Mouse (Mus musculus) midbrain, embryonic 14.5 days (tissue): ENCODE data around the gene Trpm1. TPM values are rescaled to one million over a fixed set of nuclear protein-coding genes. Genes with fewer than 3 reads are reported as not detected.

Experiments
- ATAC-seq: fragments of 200-750 bp; cut with Nextera tagmentation; 2 replicates; pipeline ENCODE4 v1.8.0; 2017; ENCODE audit warnings: moderate number of reproducible peaks, moderate library complexity; ENCODE audit not compliant: low FRiP score, low TSS enrichment
- DNase-seq: peaks from one replicate; pipeline ENCODE4 v3.0.0-alpha.2; 2015
- H3K27ac ChIP-seq: fragments of 300-500 bp; sonication (generic); replicated peaks from 2 replicates; pipeline ENCODE4 v1.5.1; 2014; ENCODE audit warnings: mild to moderate bottlenecking, low read depth, low read length, moderate library complexity
- H3K27me3 ChIP-seq: fragments of 300-500 bp; sonication (generic); 2 replicates; pipeline ENCODE4 v1.6.1; 2014; ENCODE audit warnings: low read length, control low read depth, mixed read lengths; ENCODE audit not compliant: control insufficient read depth, insufficient read depth
- H3K36me3 ChIP-seq: fragments of 300-500 bp; sonication (generic); 2 replicates; pipeline ENCODE4 v1.6.1; 2014; ENCODE audit warnings: low read length, control low read depth; ENCODE audit not compliant: control insufficient read depth, insufficient read depth
- H3K4me1 ChIP-seq: fragments of 300-500 bp; sonication (generic); 2 replicates; pipeline ENCODE4 v1.6.1; 2014; ENCODE audit warnings: mild to moderate bottlenecking, antibody characterized with exemption, low read length, control low read depth; ENCODE audit not compliant: control insufficient read depth, insufficient read depth
- H3K4me2 ChIP-seq: fragments of 300-500 bp; sonication (generic); 2 replicates; pipeline ENCODE4 v1.6.1; 2014; ENCODE audit warnings: mild to moderate bottlenecking, low read length, moderate library complexity
- H3K4me3 ChIP-seq: fragments of 300-500 bp; sonication (generic); replicated peaks from 2 replicates; pipeline ENCODE4 v1.5.1; 2014; ENCODE audit warnings: low read depth, low read length
- H3K9ac ChIP-seq: fragments of 300-500 bp; sonication (generic); replicated peaks from 2 replicates; pipeline ENCODE4 v1.6.1; 2014; ENCODE audit warnings: mild to moderate bottlenecking, low read length, moderate library complexity
- H3K9me3 ChIP-seq: fragments of 300-500 bp; sonication (generic); 2 replicates; pipeline ENCODE4 v1.6.1; 2016; ENCODE audit warnings: low read length, control low read depth, mixed read lengths; ENCODE audit not compliant: control insufficient read depth
- WGBS: fragments of 180-500 bp; shearing (Covaris S2); extraction: QIAGEN DNeasy Blood & Tissue Kit; methylation state at CpG from one replicate; pipeline ENCODE4 v1.1.7; 2014; 5-methylcytosine and 5-hydroxymethylcytosine counted together
- polyA plus RNA-seq: library from polyadenylated mRNA; unstranded; fragments of >200 nt; fragmentation: Nextera tagmentation; extraction: Ambion mirVana; gene quantifications from 2 replicates; pipeline ENCODE4 v1.2.1, GENCODE M21; 2014

Gene Trpm1
- polyA plus RNA-seq, 1 experiment from 2014 or later = 0.93 TPM

DNA sequence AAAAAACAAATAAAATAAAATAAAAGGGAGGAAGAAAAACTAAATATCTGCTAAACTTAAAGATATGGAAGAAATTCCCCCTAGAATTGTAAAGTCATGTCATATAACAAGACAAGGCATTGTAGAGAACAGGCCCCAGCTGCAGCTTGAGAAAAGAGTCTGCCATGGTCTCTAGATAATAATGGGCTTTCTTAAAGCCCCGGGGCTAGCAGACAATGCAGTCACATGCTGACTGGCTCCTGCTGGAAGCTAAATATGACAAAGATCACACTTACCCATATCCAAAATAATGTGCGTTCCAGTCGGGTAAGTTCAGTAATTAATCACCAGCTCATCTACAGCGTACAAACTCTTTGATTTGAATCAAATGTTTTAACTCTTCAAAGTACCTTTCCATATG, 93.1 kb downstream of the Trpm1 start:
- ATAC-seq = no peak
- Histone ChIP-seq H3K9ac (no peak overlapping the region), H3K9me3 (no peaks in the 10 kb centered on the region), H3K4me1 (no peaks in the 10 kb centered on the region), H3K36me3 (no peaks in the 10 kb centered on the region), H3K4me2 (no peak overlapping the region), H3K27ac (no peak overlapping the region), H3K27me3 (no peaks in the 10 kb centered on the region), H3K4me3 (no peak overlapping the region)
- WGBS = 29% methylated on average over 4 of the region's 4 CpGs
- peak; percentile 29 for DNase-seq

GRCm38 (mm10) chr7:64248352-64248751, 94.7 kb downstream of the Trpm1 start:
- H3K4me1 ChIP-seq = no peaks in the 10 kb centered on the region
- DNase-seq (no peak), ATAC-seq (no peak)
- H3K36me3 ChIP-seq = no peaks in the 10 kb centered on the region
- H3K9me3 ChIP-seq = no peaks in the 10 kb centered on the region
- no peaks in the 10 kb centered on the region for H3K27me3 ChIP-seq
- no peak overlapping the region for H3K4me2 ChIP-seq
- no peak overlapping the region for H3K4me3 ChIP-seq
- no peak overlapping the region for H3K27ac ChIP-seq
- 95% methylated on average over 1 of the region's 1 CpGs for WGBS
- no peak overlapping the region for H3K9ac ChIP-seq

DNA sequence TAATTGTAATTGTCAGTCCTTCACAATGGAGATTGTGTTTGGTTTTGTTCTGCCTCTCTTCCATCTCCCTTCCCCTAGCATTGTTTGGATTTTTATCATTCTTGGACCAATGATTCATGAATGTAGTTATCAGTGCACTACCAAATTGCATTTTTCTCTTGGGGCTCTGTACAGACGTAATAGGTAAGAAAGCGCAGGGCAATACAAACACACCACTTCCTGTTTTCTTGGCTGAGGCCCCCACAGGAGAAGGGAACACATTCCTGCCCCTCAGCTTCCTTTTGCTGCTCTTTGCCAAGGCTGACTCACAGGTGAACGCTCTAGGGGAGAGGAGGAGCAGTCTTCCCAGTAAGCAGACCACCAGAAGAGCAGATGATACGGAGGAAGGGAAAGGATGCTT, 96.1 kb downstream of the Trpm1 start:
- Histone ChIP-seq H3K4me1 (no peaks in the 10 kb centered on the region), H3K27ac (no peak overlapping the region), H3K4me3 (no peak overlapping the region), H3K4me2 (no peak overlapping the region), H3K9me3 (no peaks in the 10 kb centered on the region), H3K9ac (no peak overlapping the region), H3K27me3 (no peaks in the 10 kb centered on the region), H3K36me3 (no peaks in the 10 kb centered on the region)
- DNase-seq (no peak), ATAC-seq (no peak)
- WGBS = 92% methylated on average over 4 of the region's 4 CpGs

DNA sequence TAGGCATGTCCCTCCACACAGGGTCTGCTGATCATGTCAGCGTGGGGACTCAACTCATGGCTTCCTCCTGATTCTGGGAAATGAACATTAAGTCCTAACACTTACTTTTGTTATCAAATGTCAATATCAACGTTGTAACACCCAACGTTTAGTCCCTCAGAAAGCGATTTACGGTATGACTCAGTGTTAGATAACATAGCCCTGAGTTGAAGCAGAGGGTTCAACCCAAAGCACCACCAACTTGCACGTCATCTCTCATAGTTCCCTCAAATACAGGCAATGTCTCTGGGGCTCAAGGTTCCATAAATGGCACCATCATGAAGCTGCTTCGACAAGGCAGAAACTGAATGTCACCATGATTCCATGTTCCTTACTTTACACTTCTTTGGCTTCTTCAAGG, 96.8 kb downstream of the Trpm1 start:
- Histone ChIP-seq H3K27ac (no peak overlapping the region), H3K4me3 (no peak overlapping the region), H3K9ac (no peak overlapping the region), H3K9me3 (no peaks in the 10 kb centered on the region), H3K36me3 (no peaks in the 10 kb centered on the region), H3K4me2 (no peak overlapping the region), H3K27me3 (no peaks in the 10 kb centered on the region), H3K4me1 (no peaks in the 10 kb centered on the region)
- DNase-seq = no peak
- ATAC-seq = no peak
- WGBS = 89% methylated on average over 7 of the region's 7 CpGs

GRCm38 (mm10) chr7:64253736-64254135, 100.1 kb downstream of the Trpm1 start:
- Histone ChIP-seq H3K4me3 (no peak overlapping the region), H3K36me3 (no peaks in the 10 kb centered on the region), H3K27ac (no peak overlapping the region), H3K4me1 (no peaks in the 10 kb centered on the region), H3K4me2 (no peak overlapping the region), H3K27me3 (no peaks in the 10 kb centered on the region), H3K9ac (no peak overlapping the region), H3K9me3 (no peaks in the 10 kb centered on the region)
- no peak for ATAC-seq
- no peak for DNase-seq
- 98% methylated on average over 3 of the region's 3 CpGs for whole genome bisulfite sequencing

DNA sequence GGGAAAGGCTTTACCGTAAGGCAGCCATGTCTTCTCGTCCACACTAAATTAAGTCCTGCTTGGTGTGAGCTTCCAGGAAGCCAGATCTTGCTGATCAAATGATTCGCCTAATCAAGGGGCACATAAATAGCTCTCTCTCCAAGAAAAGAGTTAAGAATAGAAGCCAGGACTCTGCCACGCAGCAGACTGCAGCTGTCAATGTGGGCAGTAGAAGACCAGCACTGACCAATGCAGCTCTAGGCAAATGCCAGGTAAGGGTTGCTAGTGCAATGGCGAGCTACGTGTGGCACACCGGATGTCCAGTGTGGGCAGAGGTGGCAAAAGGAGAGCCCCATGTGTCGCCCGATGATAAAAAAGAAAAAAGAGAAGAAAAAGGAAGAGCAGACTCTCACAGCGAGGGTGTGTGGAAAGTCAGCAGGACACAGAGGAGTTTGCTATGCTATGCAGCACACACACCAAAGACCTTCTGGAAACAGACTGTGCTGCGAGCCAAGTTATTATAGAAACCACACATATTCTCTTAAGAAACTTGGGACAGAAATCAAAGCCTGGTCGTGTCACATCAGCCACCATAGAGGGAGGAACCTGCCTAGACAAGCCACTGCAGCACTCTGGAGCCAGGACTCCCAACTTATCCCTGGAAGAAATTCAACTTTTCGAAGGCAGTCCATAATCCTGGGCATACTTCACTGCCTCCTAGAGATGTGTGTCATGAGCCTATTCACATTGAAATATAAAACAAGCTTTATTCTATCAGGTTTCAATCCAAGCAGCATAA, 112.1 kb downstream of the Trpm1 start:
- ATAC-seq (no peak), DNase-seq (no peak)
- Histone ChIP-seq H3K9me3 (peaks cover 7% of the 10 kb centered on the region; the same call in 1 of the 2 replicates), H3K4me1 (no peaks in the 10 kb centered on the region), H3K4me3 (no peak overlapping the region), H3K27ac (no peak overlapping the region), H3K36me3 (no peaks in the 10 kb centered on the region), H3K4me2 (no peak overlapping the region), H3K9ac (no peak overlapping the region), H3K27me3 (peaks cover 4% of the 10 kb centered on the region; the same call in 1 of the 2 replicates)
- 89% methylated on average over 13 of the region's 13 CpGs for WGBS

GRCm38 (mm10) chr7:64266587-64266986, 113.0 kb downstream of the Trpm1 start:
- DNase-seq (no peak), ATAC-seq (no peak)
- H3K36me3 ChIP-seq = no peaks in the 10 kb centered on the region
- H3K27me3 ChIP-seq = peaks cover 4% of the 10 kb centered on the region; the same call in 1 of the 2 replicates
- 0 out of 2 replicates have a peak, but pooled peaks cover 3% of the 10 kb centered on the region for H3K9me3 ChIP-seq
- no peak overlapping the region for H3K4me3 ChIP-seq
- no peak overlapping the region for H3K4me2 ChIP-seq
- 93% methylated on average over 4 of the region's 4 CpGs for WGBS
- H3K27ac ChIP-seq = no peak overlapping the region
- H3K4me1 ChIP-seq = peaks cover 5% of the 10 kb centered on the region; the same call in 1 of the 2 replicates
- H3K9ac ChIP-seq = no peak overlapping the region

DNA sequence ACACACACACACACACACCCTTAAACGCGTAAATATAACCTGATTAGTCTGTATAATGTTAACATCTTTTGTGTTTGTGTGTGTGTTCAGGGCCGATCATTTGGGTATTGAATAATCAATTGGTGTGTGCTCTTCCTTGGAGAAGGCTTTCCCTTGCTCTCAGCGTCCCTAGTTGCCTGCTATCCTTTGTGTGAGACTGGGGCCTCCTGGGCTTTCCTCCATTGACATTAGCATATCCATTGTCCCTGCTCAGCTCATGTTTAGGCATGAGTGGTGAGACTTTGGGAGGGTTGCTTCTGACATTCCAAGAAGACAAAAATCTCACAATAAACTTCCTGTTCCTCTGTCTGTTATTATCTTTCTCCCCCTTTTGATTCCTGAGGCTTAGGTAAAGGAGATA, 118.3 kb downstream of the Trpm1 start:
- ATAC-seq (peak; percentile 86), DNase-seq (peak; percentile 77)
- H3K4me3 ChIP-seq = no peak overlapping the region
- no peak overlapping the region for H3K4me2 ChIP-seq
- peaks cover 4% of the 10 kb centered on the region; the same call in 1 of the 2 replicates for H3K27me3 ChIP-seq
- no peaks in the 10 kb centered on the region for H3K9me3 ChIP-seq
- no peak overlapping the region for H3K9ac ChIP-seq
- no peaks in the 10 kb centered on the region for H3K36me3 ChIP-seq
- peak overlapping the region; percentile 69 for H3K27ac ChIP-seq
- under 1% methylated on average over 4 of the region's 4 CpGs for WGBS
- peaks cover 5% of the 10 kb centered on the region; the same call in 1 of the 2 replicates for H3K4me1 ChIP-seq

DNA sequence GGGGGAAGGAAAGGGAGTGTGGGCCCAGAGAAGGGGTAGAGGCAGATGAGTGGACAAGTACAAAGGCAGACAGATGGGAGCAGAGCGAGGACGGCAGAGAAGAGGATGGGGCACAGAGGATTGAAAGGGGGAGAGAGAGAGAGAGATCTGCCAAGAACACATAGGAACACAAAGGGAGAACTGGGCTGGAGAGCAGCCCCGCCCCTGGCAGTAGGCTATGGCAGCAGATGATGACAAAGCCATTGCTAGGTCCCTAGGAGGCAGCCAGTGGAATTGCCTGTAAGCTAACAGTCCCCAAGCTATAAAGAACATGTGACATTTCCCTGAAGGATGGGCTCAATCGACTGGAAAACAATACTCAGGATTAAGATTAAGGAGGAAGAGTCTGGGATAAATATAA, 121.9 kb downstream of the Trpm1 start:
- 45% methylated on average over 4 of the region's 4 CpGs for WGBS
- Histone ChIP-seq H3K4me3 (no peak overlapping the region), H3K4me1 (peaks cover 5% of the 10 kb centered on the region; the same call in 1 of the 2 replicates), H3K27me3 (no peaks in the 10 kb centered on the region), H3K9ac (no peak overlapping the region), H3K36me3 (no peaks in the 10 kb centered on the region), H3K4me2 (no peak overlapping the region), H3K27ac (no peak overlapping the region), H3K9me3 (no peaks in the 10 kb centered on the region)
- 0 out of 2 replicates have a peak, but pooled peaks have one; percentile 21 for ATAC-seq
- DNase-seq = no peak
